Mouse (Mus musculus): Measurements from ENCODE around the gene 1500011B03Rik.

Gene 1500011B03Rik

GRCm38 (mm10) chr5:114794609-114795008 lies 28.7 kb downstream of the 1500011B03Rik start:
- in situ Hi-C loops (cut with MboI; ENCODE audit: low pct_unique_long_range_greater_than_20kb in 1 of 2, low sequenced_read_pairs in 2 of 2, unreplicated experiment in 1 of 2) = no loop called here

- in situ Hi-C loops (cut with MboI; ENCODE audit: low pct_unique_long_range_greater_than_20kb in 1 of 2, low sequenced_read_pairs in 2 of 2, unreplicated experiment in 1 of 2) = no loop called here
Measured at GRCm38 (mm10) chr5:114793317-114793716, 30.0 kb downstream of the 1500011B03Rik start.

DNA sequence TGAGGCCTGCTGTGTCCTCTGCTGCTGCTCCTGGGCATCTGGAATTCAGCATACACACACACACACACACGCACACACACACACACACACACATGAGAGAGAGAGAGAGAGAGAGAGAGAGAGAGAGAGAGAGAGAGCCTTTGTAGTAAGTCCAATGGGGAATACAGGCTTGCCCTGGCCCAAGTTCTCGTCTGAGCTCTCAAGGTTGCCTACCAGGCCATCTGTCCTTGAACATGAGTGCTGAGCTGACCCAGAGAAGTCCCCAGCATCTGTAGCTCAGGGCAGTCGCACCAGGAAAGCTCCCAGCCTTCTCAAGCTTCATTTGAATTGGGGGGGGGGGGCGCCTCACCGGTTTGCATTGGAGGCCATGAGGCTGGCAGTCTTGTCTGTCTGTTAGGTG lies 38.1 kb downstream of the 1500011B03Rik start:
- in situ Hi-C loops (cut with MboI; ENCODE audit: low pct_unique_long_range_greater_than_20kb in 1 of 2, low sequenced_read_pairs in 2 of 2, unreplicated experiment in 1 of 2) = no loop called here

- in situ Hi-C loops (cut with MboI; ENCODE audit: low pct_unique_long_range_greater_than_20kb in 1 of 2, low sequenced_read_pairs in 2 of 2, unreplicated experiment in 1 of 2) = no loop called here
Measured at GRCm38 (mm10) chr5:114784622-114785165, 38.6 kb downstream of the 1500011B03Rik start.

GRCm38 (mm10) chr5:114783405-114784163 lies 39.7 kb downstream of the 1500011B03Rik start:
- in situ Hi-C loops (cut with MboI; ENCODE audit: low pct_unique_long_range_greater_than_20kb in 1 of 2, low sequenced_read_pairs in 2 of 2, unreplicated experiment in 1 of 2) = no loop called here

DNA sequence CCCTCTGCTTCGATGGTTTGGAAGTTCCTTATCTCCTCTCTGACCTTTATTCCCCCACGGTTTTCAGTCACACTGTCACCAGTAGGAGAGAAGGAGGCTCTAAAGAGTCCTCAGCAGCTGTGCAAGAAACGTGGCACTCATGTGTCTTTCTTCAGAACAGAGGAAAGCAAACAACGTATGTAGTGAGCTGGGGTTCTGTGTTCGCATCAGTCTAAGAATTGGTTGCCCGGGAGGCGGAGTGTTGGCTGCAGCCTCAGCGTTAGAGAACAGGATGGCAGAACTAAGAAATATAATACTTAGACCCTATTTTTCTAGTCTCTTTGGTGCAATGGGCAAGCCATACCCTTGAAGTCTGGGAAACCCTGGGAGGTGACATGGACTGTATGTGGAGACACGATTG lies 40.3 kb downstream of the 1500011B03Rik start:
- in situ Hi-C loops (cut with MboI; ENCODE audit: low pct_unique_long_range_greater_than_20kb in 1 of 2, low sequenced_read_pairs in 2 of 2, unreplicated experiment in 1 of 2) = no loop called here

- in situ Hi-C loops (cut with MboI; ENCODE audit: low pct_unique_long_range_greater_than_20kb in 1 of 2, low sequenced_read_pairs in 2 of 2, unreplicated experiment in 1 of 2) = no loop called here
Measured at GRCm38 (mm10) chr5:114780912-114781311, 42.4 kb downstream of the 1500011B03Rik start.

- in situ Hi-C loops (cut with MboI; ENCODE audit: low pct_unique_long_range_greater_than_20kb in 1 of 2, low sequenced_read_pairs in 2 of 2, unreplicated experiment in 1 of 2) = no loop called here
Measured at GRCm38 (mm10) chr5:114779956-114780489, 43.2 kb downstream of the 1500011B03Rik start.

DNA sequence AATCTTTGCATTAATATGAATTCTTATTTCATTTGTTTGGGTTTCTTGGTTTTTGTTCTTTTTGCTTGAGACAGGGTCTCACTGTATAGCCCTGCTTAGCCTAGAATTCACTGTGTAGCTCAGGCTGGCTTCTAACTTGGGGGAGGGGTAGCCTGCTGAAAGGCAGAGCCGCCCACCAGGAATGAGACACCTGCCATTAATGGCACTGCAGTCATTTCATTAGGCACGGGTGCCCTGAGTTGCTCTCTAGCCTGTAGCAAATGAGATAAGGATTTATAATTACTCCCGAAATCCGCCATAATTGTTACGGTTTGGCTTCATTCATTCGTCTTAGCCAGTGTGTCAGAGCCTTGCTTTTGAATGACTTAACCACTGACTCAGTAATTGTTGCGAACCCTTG lies 47.1 kb downstream of the 1500011B03Rik start:
- in situ Hi-C loops (cut with MboI; ENCODE audit: low pct_unique_long_range_greater_than_20kb in 1 of 2, low sequenced_read_pairs in 2 of 2, unreplicated experiment in 1 of 2) = no loop called here

DNA sequence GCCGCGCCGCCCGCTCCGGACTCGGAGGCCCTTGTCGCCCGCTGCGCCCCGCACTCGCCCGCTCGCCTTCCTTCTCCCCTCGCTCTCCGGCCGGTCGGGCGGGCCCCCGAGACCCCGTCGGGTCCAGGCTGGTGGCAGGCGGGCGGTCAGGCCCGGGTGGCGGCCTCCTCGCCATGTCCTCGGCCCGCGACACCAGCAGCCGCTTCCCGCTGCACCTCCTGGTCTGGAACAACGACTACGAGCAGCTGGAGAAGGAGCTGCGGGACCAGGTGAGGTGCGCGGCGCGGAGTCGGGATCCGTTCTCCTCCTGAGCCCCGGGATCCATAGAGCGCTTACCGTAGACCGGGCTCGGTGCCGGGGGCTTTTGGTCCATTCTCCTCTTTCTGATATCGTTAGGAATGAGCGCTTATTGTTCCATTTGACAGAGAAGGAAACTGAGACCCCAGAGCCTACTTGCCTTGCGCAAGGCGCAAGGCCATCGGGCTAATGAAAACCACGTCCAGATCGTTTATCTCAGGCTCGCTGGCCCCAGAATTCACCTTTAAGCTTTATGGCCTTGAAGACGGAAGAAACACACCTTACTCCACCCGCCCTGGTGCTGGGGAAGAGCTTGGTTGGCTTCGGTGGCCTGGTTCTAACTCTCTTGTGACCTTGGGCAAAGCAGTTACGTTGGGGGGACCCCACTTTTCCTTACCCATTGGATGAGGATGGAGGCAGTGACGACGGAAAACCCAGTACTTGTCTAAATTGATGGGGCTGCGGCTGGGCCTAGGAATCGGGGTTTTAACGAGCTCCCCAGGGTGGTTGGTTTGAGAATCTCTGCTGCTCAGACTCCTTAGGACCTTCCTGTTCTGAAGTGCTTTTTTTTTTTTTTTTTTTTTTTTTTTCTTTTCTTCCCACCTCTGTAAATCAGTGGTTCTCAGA lies 48.0 kb downstream of the 1500011B03Rik start, which contains the start of gene Git2:
Gene Git2 (minus strand): TSS at position 462 of the 924 bp plus-strand sequence.
- in situ Hi-C loops (cut with MboI; ENCODE audit: low pct_unique_long_range_greater_than_20kb in 1 of 2, low sequenced_read_pairs in 2 of 2, unreplicated experiment in 1 of 2) = no loop called here

- in situ Hi-C loops (cut with MboI; ENCODE audit: low pct_unique_long_range_greater_than_20kb in 1 of 2, low sequenced_read_pairs in 2 of 2, unreplicated experiment in 1 of 2) = no loop called here
Measured at GRCm38 (mm10) chr5:114774403-114775051, 48.7 kb downstream of the 1500011B03Rik start, which contains the start of gene Ankrd13a. Gene Ankrd13a (plus strand): TSS chr5:114774677.

- in situ Hi-C loops (cut with MboI; ENCODE audit: low pct_unique_long_range_greater_than_20kb in 1 of 2, low sequenced_read_pairs in 2 of 2, unreplicated experiment in 1 of 2) = no loop called here
Measured at GRCm38 (mm10) chr5:114773780-114774179, 49.5 kb downstream of the 1500011B03Rik start.

DNA sequence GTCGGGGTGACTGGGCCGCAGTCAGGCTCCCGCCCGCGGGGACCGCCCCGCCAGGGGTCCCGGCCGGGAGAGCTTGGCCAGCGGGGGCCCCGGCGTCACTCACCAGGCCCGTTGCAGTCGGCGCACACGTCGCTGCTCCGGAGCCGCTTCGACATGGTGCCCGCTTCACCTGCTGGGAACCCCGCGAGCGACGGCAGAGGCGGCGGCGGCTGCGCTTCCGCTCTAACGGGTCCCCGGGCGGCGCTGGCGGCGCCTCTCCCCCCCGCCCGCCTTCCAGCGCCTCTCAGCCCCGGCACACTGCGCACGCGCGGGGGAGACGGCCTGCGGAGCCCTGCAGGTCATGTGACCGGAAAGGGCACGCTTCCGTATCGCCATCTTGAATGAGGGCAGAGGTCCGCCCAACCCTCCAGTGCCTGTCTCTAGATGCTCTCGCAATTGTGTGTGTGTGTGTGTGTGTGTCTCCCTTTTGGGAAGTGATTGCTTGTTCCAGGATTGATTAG lies 50.0 kb downstream of the 1500011B03Rik start:
- in situ Hi-C loops (cut with MboI; ENCODE audit: low pct_unique_long_range_greater_than_20kb in 1 of 2, low sequenced_read_pairs in 2 of 2, unreplicated experiment in 1 of 2) = no loop called here

DNA sequence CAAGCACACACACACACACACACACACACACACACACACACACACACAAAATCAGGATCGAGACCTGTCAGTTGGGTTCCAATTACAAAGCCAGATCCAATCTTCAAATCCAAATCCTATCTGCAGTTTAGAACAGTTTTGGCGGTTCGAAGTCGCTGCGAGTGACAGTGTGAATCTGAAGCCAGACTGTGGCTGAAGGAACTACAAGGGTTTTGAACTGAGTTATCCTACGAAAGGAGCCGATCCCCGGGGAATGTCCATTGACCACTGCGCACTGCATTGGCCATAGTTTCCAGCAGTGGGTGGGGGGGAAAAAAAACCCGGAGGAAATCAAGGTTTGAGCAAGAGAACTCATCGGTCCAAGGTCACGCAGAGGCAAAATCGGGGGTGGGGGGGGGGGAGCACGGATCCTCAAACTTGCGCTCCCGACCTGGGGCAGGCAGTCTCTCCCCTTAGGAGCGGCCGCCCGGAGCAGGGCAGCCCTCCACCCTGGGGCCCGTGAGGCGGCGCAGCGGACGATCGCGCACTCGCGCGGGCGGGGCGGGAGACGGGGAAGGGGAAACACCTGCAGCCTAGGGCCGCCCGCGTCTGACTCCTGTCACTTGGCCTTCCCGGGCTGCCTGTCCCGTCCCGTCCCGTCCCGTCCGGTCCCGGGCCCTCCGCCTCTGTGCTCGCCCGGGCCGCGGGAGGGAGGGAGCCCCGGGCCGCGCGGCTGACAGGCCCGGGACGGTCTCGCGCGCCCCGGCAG lies 50.6 kb downstream of the 1500011B03Rik start:
- in situ Hi-C loops (cut with MboI; ENCODE audit: low pct_unique_long_range_greater_than_20kb in 1 of 2, low sequenced_read_pairs in 2 of 2, unreplicated experiment in 1 of 2) = no loop called here

DNA sequence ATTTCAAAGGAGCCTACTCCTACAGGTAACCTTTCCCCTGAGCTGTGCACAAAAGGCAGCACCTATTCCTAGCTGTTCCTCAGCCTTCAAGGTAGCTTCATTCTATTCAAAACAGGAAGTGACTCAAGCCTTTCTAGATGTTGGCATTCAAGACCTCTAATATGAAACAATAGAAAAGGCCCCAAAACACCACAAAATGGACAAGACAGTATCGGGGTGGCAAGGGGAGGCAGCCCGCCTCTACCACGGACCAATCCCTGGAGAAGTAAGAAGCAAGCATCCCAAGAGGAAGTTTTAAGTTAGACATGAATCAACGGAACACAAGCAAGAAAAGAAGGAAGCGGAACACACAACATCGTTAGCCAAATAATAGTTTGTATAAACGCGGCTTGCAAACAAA lies 51.5 kb downstream of the 1500011B03Rik start:
- in situ Hi-C loops (cut with MboI; ENCODE audit: low pct_unique_long_range_greater_than_20kb in 1 of 2, low sequenced_read_pairs in 2 of 2, unreplicated experiment in 1 of 2) = no loop called here

GRCm38 (mm10) chr5:114769786-114770185 lies 53.5 kb downstream of the 1500011B03Rik start:
- in situ Hi-C loops (cut with MboI; ENCODE audit: low pct_unique_long_range_greater_than_20kb in 1 of 2, low sequenced_read_pairs in 2 of 2, unreplicated experiment in 1 of 2) = no loop called here

GRCm38 (mm10) chr5:114767185-114767584 lies 56.1 kb downstream of the 1500011B03Rik start:
- in situ Hi-C loops (cut with MboI; ENCODE audit: low pct_unique_long_range_greater_than_20kb in 1 of 2, low sequenced_read_pairs in 2 of 2, unreplicated experiment in 1 of 2) = no loop called here

DNA sequence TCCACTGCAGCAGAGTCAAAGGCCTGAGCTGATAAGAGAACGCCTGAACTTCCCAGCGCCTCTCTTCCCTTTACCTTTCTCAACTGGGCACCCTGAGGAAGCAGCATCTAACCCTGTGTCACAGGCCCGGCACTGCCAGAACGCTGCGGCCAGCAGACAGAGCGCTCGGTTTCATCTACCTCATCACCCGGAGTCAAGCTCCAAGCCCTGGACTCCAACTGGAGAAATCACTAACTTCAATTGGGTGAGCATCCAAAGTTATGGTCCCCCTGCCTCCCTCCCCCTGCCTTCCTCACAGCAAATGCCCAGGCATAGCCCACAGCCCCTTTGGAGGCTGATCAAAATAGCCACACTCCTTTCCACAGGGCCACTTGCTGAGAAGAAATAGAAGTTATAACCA lies 56.6 kb downstream of the 1500011B03Rik start:
- in situ Hi-C loops (cut with MboI; ENCODE audit: low pct_unique_long_range_greater_than_20kb in 1 of 2, low sequenced_read_pairs in 2 of 2, unreplicated experiment in 1 of 2) = no loop called here
